Mouse (Mus musculus) mesoderm, embryonic 11.5 days (tissue): Measurements from ENCODE around the gene Gm15448.
"Not testable (repeated sequence)": the region's sequence is repeated elsewhere in the genome, so short reads cannot be mapped to it uniquely, and the experiment has no call there.

ENCODE experiments used
- DNase-seq: peaks from one replicate; pipeline ENCODE4 v3.0.0-alpha.2; 2012; ENCODE audit warnings: low read depth, low spot score

Gene Gm15448

DNA sequence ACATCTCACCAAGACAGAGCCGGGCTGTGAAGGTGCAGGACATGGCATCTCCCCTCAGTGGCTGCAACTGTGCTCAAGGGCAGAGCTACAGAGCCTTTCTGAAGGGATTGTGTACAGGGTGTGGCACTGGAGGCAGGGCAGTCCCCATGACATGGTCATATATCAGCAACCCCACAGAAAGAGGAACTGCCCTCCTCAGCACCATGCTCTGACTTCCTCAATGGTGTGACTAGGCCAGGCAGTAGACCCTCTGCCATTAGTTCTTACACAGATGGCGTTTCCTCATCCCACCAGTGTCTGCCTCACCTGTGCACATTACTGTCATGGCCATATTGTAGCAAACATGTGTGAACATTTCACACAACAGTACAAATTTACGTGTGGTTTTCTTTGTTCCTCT lies at the start of gene Gm15448:
Gm15448 (minus strand) TSS at position 89 of the 400 bp plus-strand sequence.
- DNase-seq, result not testable (repeated sequence)

DNA sequence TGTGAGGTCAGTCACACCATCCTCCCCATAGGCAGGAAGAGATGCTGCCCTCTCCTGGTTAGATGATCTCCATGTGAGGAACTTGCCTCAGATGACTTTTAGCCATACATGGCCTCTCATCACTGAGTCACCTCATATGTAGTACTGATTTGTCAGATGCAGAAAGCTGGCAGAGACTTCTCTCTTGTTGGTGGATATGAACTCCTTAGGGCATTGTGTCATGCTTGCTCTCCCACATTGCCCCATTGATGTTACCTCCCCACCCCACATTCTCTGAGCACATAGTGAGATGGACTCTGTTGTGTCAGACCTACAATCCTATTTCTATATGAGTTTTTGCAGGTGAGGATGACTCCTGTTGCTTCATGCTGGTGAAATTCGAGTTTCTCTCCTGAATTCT lies 49.5 kb upstream of the Gm15448 start:
- DNase-seq, result not testable (repeated sequence)

GRCm38 (mm10) chr7:3844951-3845350 lies 19.5 kb upstream of the Gm15448 start, which contains the start of gene Pira2:
TSS of gene Pira2 (minus strand) at chr7:3845051.
- not testable (repeated sequence) for DNase-seq

DNA sequence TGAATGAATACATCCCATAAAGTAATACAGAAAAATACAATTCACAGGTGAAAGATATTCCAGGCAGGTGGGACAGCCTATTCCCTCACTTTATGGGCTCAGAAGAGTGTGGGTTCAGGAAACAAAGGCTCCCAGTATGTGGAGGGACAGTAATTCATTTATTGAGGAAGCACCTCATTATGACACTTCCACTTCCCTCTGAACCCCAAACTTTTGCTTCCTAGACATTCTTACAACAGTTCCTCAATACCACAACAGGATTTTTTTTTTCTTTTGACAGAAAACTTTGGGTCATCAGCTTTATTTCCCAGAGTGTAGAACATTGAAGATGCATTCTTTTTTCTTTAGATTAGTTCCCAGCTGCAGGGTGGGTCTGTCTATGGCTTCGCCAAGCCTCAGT lies 12.4 kb upstream of the Gm15448 start:
- not testable (repeated sequence) for DNase-seq

DNA sequence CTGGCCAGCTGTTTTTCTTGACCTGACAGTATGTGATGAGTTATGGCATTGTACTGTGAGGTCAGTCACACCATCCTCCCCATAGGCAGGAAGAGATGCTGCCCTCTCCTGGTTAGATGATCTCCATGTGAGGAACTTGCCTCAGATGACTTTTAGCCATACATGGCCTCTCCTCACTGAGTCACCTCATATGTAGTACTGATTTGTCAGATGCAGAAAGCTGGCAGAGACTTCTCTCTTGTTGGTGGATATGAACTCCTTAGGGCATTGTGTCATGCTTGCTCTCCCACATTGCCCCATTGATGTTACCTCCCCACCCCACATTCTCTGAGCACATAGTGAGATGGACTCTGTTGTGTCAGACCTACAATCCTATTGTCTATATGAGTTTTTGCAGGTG lies 5.1 kb upstream of the Gm15448 start:
- DNase-seq, result not testable (repeated sequence)

GRCm38 (mm10) chr7:3811912-3812311 lies 13.6 kb downstream of the Gm15448 start:
- not testable (repeated sequence) for DNase-seq

- not testable (repeated sequence) for DNase-seq
Measured at GRCm38 (mm10) chr7:3802935-3803334, 22.6 kb downstream of the Gm15448 start.

DNA sequence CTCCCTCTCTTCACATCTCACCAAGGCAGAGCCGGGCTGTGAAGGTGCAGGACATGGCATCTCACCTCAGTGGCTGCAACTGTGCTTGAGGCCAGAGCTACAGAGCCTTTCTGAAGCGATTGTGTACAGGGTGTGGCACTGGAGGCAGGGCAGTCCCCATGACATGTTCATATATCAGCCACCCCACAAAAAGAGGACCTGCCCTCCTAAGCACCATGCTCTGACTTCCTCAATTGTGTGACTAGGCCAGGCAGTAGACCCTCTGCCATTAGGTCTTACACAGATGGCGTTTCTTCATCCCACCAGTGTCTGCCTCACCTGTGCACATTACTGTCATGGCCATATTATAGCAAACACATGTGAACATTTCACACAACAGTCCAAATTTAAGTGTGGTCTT lies 25.5 kb downstream of the Gm15448 start:
- not testable (repeated sequence) for DNase-seq

DNA sequence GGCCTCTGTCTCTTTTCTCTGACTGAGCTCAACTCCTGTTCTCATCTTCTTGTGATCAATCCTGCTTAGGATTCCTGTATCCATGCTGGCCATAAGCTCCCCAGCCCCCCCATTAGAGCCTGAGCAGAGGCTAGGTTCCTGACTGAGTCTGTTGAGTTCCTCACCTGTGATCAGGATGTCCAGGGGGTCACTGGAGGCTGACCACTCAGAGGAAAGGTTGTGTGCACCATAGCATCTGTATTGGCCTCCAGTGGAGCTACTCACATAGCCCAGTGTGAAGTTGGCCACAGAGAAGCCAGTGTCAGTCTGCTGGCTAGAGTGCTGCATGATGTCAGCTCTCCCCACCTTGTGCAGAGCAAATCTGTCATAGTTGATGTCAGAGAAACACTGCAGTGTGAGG lies 29.2 kb downstream of the Gm15448 start:
- not testable (repeated sequence) for DNase-seq
